Mouse (Mus musculus): ENCODE results near the gene Rex2. TPM values are rescaled to one million over a fixed set of nuclear protein-coding genes. Genes with fewer than 3 reads are reported as not detected.

Rex2 gene
- polyA plus RNA-seq (2012; rRNA removed): 0.03 and 0.08 TPM in 2 replicates

GRCm38 (mm10) chr4:147021550-147021949 lies at the start of gene Rex2:
Gene Rex2 (plus strand): TSS chr4:147021850.

Other genes with a start within 250 kb of the Rex2 start
- gene Gm21411, start 112.3 kb upstream of the Rex2 start, polyA plus RNA-seq (2012; rRNA removed): not detected in 2 replicates
- gene Zfp989, start 49.9 kb upstream of the Rex2 start, polyA plus RNA-seq (2012; rRNA removed): not detected in 2 replicates
- gene Zfp991, start 110.2 kb downstream of the Rex2 start, polyA plus RNA-seq (2012; rRNA removed): 3.0 and 3.4 TPM in 2 replicates

Measured in liver, embryonic 14 days (tissue).